Mouse (Mus musculus) kidney, adult 8-10 months (tissue): ENCODE data around the gene Hoxa7.
A peak's percentile ranks its signal among the peaks of the same experiment; 100 is the strongest.

Source experiments
- DNase-seq, 2 experiments: peaks; one replicate each; pipeline ENCODE4 v3.0.0; 2022

Gene Hoxa7

DNA sequence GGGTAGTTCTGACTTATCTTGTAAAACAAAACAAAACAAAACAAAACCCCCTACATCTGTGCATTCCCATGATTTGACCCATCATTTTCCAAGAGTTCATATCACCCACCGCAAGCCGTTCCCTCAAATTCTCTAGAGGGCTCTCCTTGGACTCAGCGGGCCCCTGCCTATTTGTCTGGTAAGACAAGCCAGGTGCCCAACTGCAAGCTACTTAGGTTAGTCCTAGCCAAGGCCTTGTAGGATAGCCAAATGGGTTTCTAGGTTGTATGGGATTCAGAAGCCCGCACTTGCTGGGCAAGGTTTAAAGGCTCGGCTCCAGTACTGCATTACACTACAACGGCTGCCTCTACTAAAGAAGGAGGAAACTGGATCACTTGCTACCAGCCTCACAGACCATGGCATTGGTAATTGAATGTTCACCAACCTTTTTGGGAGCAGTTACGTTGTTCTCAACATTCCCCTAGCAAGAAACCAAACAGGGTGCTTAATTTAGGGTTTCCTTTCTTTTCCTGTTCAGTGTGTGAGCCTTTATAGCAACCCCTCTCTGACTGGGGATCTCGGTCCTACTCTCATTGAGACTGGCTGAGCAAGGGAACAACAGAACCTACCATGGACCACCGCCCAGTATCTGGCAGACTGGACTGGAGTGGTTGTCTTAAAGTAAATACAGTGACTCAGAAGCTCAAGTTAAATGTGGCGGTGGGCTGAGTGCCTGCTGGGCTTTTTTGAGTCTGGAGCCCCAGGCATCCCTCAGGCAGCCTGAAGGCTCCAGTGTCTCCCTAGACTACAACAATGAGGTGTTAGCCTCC is 15.9 kb upstream of the Hoxa7 start:
- DNase-seq: peak in 1 of 2 experiments; percentile 28

DNA sequence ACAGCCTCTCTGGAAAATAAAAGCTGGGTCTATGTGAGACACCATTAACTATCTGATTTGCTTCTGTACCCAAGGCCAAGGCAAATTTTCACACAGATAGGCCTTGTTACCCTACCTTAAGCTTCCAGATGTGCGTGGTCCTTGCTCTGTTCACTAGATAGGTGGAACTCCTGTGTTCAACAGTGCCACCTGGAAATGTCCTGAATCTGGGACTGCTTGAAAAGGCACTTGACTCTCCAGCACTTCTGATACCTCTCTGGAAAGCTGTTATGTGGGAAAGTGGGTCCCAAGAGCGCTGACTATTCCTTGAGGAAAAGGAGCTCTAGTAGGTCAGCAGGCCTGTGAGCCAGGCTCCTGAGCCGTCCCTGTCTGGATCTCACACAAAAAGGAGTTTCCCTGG is 15.2 kb upstream of the Hoxa7 start:
- peak in 1 of 2 experiments; percentile 14 for DNase-seq

DNA sequence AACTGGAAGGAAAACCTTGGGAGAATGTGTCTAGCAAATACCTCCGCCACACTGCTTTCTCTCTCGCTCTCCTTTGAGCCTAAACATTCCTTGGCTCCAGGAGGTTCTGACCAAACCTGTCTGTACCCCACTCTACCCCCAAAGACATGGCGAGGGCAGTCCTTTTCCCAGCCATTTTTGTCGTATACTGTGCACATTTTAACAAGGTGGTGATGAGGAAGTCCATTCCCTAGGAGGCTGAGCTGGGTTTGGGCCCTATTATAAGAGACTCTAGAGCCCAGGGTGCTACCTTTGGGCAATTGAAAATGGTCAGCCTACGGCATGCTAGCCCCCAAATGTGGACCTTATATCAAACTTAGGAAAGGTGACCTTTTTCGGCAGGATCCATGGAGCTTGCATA is 14.2 kb upstream of the Hoxa7 start:
- no peak for DNase-seq

DNA sequence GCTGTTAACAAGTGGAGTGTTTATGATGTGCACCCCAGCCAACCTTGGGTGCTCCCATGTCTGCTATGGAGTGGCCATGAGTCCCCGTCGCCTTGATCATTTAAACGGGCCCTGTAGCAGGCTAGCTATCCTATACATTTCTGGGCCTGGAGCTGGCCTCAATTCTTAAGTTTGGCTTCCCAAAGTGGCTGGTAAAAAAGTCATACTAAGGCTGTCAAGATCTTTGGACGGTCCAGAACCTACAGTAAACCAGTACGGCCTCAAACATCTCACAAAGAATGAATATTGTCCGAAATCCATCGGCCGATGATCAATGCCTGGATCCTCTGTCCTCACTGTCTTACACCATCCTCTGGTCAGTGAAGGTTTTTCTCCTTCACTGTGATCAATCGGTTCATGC is 13.6 kb upstream of the Hoxa7 start:
- no peak for DNase-seq

DNA sequence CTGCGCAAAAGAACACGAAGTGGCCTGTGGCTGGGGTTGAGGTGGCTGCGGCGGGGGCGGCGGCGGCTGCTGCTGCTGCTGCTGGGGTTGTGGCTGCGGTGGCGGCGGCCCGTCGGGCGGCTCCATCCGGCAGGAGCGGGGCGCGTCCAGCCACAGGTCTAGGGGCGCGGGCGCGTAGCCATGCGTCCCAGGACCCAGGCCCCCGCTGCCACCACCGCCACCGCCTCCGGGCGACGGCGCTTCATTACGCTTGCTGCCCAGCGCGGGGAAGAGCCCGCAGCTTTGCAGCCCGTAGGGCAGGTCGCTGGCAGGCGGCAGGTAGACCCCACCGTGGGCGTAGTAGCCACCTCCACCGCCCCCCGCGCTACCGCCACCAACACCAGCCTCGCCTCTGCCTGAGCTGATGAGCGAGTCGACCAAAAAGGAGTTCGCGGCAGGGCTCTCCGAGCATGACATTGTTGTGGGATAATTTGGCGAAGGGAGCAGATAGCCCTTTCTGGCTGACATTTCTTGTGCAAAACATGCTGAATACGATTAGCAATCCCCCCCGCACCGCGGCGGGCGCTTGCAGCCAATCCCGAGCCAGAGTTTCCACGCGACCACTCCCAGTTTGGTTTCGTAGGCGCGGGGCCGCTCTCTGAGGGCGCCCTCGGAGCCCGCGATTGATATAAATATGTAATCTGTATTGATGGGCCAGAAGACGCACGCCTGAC is 12.9 kb upstream of the Hoxa7 start:
- DNase-seq: no peak

DNA sequence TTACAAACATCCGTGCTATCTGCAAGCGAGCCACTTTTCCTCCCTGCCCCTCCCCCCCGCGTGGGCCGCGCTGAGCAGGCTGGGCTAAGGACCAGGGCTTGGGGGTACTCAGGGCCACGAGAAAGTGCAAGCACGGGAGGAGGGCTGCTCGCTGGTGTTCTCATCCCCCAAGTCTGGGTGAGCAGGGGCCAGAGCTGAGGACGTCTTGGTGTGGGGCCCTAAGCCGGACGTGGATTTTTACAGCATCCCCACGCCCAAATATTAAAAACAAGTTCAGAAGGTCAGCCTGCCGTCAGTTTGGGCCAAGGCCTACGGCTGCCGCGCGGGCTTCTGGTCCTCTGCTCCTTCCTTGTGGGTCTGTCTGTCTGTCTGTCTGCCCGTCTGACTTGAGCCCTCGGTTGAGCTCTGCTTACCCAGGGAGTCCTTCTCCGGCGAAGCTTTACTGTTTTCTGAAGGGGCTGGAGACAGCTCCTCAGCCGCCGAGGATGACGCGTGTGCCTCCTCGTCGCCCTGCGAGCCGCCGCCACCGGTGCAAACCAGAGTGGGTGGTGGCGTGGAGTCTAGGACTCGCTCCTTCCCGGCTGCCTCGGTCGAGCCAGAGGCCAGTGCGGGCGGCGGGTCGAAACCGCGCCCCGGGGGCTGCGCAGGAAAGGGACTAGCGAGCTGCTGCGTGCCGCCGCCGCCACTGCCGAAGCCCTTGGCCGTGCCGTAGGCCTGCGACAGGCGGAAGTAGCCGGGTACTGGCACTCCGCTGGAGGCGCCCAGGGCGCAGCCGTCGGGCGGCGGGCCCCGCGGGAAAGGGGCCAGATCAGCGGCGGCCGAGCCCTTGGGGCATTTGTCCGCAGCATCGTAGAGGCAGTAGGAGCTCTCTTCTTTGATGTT is 12.1 kb upstream of the Hoxa7 start:
- peak; percentile 88 to 90 for DNase-seq

DNA sequence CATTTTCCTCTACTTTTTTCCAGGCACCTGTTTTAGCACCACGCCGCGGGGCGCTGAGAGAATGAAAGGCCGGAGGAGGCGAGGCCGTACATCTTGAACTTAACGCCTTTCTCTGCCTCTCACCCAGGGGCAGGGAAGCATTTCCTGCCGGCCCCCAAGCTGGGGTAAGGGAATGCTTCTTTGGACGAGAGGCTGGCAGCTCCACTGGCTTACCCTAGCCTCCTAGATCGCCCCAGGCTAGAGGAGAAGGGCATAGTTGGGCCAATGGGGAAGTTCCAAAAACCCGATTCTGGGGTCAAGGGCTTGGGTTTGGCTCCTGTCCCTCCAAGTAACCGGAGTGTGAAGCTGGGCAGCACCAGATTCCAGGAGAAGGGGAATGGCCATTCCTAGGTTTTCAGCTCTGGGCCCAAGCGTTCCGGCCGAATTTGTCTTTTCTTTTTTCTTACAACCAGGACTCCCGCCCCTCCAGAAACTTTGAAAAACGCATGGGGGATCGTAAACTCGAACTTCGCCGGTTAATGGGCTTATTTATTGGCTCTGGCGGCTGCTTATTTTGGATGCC is 11.4 kb upstream of the Hoxa7 start:
- no peak for DNase-seq

DNA sequence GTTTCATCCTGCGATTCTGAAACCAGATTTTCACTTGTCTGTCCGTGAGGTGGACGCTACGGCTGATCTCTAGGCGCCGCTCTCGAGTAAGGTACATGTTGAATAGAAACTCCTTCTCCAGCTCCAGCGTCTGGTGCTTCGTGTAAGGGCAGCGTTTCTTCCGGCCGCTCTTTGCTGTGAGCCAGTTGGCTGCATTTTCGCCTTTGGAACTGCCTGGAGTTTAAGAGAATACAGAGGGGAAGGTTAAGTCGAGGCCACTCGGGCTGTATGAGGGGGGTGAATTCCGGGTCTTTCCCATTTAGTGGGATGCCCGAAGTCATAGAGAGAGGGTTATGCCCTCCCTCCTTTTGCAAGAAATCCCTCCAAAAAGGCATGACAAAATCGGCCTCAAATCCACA is 10.9 kb upstream of the Hoxa7 start:
- no peak for DNase-seq

DNA sequence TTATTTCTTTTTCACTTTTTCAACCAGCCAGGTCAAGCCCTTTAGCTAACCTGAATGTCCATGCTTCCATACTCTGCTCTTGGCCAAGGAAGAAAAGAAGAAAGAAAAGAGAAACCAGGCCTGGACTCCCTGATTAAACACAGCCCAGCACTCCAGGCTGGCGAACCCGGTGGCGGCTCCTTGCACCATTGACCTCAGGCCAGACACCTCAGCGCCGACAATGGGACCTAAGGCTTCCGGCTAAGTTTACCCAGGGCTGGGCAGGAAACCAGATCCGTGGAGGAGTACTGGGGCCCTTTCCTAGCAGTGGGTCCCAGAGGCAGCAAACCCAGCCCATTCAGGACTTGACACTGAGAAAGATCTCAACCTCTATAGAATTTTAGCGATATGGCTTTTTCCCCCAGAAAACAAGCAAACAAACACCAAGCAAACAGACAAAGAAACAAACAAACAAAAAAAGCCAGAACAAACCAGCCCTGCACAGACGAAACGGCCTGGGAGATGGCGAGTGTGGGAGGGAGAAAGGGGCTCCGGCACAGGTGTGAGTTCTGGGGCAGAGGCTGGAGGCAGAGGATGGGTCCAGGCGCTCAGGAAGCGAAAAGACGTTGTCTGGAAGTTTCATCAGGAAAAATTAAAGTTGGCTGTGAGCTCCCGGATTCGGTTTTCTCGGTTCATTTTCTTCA is 10.4 kb upstream of the Hoxa7 start:
- peak in 1 of 2 experiments; percentile 67 for DNase-seq

DNA sequence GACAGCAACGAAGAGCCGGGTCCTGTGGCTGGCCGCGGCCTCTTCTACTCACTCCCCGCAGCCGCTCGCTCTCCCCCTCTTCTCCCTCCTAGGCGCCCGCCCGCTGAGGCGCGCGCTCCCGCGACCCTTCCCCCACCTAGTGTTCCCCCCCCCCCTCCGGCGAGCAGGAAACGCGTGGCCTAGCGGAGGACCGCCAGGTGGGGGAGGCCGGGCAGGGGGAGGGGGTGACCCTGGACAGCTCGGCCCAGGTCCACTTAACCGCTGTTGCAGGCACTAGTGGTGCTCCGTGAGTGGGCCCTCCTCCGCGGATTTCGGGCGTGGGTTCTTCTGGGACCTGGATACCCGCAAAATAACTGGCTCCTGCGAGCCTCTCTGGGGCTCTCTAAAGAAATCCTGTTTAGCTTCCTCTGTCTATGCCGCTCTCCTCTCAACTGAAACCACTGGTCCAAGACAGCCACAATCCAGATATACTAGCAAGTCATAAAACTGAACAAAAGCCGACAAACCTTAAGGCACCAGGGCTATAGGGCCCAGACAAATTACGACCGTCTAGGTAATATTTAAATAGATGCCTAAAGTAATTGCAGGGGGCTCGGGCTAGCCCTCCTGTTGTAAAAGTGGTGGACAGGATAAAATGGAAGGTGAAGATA is 9.0 kb upstream of the Hoxa7 start, which contains the start of gene Hoxa9:
Gene Hoxa9 (minus strand): TSS at position 574 of the 650 bp plus-strand sequence.
- peak in 1 of 2 experiments; percentile 54 for DNase-seq

DNA sequence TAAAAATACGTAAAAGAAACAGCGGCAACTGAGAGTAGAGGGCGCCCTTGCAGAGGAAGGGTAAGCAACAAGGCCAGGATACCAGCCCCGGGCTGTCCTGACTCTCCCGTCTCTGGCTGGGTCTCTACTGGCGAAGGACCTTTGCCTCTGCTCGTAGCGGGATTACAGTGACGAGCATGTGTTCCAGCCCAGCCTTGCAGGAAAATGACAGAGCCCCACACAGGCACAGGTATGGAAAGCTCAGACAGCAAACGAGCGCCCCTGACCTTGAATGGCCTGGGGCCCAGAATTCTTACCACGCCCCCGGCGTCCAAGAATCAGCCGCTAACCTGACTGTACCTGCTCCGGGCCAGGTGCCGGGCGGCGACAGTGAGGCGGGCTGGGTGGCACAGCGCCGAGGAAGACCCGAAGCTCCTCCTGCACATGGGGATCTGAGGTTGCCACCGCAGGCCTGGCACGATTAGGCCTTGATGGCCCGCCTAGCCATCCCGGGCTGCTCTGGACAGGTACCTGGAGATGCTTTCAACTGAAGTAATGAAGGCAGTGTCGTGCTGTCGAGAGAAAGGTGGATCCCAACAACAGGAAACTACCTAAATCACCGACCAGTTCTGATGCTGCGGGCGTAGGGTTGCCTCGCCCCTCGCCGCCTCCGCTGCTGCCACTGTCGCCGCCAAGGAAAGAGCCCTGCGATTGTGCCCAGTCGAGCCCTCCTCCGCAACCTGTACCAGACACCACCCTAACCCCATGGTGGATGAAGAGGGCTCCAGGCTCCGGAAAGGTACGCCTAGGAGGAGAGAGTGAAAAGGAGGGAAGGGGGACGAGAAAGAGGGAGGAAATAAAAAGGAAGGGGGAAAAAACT is 8.1 kb upstream of the Hoxa7 start:
- peak; percentile 83 to 86 for DNase-seq

DNA sequence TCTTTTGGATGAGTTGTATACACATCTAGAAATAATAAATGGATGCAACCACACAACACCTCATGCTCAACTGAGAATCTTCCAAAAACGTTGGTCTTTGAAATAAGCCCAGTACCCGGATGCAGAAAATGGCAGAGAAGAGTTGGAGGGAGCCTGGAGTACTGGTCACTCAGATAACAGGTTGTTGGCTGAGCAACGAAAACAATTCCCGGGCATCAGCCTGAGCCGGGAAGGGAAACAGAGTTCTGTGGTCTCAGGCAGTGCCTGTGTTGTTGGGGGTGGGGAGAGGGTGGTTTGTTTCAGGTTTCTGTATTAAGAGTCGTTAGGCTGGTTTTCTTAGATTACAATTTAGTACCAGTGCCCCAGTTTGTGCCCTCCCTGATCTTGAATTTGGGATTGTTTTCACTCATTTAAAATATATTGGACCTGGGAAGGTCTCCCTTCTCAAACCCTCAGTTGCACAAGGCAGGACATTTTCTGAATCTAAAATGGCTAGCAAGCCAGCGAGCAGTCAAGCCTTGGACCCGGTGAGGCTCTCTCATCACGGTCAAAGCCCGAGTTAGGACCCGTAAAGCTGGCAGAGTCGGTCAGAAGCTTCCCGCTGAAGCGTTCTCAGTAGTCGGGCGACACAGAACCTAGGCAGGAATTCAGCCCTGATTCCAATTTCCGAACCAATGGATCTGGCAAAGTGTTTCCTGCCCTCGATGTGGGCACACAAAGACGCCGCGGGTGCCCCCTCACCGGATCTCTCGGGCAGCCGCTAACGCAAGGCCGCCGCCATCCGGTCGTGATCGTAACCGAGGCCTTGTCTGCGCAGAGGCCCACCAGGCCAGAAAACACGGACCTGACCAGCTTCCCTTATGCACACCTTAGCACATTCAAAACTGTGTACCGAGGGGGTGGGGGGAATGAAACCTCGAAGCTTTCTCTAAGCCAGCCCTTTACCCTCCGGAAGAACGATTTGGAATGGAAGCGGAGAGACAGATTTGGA is 7.1 kb upstream of the Hoxa7 start:
- DNase-seq: peak; percentile 15 to 60

DNA sequence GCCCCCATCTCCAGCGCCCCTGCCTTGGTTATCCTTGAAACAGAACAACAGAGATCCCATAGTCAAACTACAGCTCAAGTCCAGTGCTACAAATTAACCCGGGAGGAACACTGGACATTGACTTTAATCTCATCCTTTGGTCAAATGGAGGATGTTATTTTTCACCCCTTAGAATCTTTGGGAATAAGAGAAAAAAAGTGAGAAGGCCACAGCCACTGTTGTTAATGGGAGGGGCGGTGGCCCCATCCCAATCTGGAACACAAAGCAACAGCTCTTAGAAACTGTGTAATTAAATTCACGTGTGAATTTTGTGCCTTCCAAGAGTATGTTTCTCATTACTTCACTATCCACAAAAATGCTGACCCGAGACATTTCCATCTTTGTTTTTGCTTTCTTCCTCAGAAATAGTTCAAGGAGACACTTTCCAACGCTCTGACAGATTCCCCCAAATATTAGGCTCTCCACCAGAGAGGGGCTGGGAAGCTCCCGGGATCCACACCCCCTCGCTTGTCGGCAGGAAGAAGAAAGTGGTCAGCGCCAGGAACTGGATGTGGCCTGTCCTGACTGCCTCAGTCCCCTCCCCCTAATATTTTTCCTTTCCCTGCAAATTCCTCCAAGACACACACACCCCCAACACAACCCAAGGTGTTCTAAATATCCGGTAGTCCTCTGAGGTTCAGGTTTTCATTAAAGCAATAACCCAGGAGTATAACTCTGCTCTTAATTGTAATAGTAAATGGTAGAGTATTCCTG is 6.0 kb upstream of the Hoxa7 start:
- DNase-seq: peak; percentile 46 to 51

DNA sequence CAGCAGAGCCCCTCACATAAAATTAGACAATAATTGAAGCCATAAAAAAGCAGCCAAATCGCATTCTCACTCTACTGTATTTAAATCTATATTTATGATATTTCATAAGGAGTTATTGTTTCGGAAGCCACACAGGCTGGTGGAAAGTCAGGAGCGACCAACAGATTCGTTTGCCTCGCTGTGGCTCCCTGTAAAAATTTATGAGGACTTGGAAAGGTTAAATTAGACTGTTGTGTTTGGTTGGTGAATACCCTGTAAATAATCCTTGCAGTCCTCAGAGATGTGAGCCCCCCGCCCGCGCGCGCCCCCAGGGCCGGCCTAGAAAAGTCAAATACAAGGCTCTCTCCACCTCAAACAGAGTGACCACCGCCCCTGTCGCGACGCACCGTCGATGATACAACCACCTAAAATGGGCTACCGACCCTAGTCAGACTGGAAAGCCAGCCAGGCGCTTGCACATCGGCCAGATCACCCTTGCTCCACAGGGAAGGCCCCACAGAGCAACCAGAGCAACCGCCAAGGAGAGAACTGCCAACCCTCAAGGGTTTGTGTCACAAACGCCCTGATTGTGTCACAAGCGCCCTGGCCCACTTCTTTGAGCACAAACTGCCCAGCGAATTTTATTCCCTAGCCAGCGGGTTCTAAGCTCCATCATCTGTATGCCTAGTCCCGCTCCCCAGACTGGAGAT is 5.1 kb upstream of the Hoxa7 start:
- peak in 1 of 2 experiments; percentile 37 for DNase-seq

DNA sequence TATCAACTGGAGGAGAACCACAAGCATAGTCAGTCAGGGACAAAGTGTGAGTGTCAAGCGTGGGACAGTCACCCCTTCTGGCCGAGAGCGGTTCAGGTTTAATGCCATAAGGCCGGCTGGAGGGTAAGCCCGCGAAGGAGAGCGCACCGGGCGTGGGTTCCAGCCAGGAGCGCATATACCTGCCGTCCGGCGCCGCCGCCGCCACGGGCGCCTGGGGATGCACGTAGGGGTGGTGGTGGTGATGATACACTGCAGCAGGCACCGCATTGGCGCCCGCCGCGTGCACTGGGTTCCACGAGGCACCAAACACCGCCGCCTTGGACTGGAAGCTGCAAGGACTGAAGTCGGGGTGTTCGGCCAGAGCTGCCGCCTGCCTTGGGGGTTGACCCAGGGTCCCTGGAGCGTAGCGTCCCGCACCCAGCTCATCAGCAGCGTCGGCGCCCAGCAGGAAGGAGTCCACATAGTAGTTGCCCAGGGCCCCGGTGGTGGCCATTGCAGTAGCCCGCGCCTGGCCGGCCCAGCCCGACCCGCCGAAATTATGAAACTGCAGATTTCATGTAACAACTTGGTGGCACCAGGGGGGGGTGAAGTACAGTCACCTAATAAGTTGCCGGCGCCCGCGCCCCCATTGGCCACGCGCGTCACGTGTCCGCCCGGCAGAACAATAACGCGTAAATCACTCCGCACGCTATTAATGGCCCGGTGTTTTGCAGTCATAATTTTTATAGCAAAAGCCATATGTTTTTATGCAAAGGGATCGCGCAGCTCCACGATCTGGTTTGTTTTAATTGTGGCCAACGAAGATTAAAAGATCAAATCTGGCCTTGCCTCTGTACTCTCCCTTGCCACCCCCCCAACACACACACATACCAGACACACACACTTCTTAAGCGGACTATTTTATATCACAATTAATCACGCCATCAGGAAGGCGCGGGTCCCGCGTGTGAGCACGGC is 4.2 kb upstream of the Hoxa7 start:
- peak; percentile 90 to 91 for DNase-seq

DNA sequence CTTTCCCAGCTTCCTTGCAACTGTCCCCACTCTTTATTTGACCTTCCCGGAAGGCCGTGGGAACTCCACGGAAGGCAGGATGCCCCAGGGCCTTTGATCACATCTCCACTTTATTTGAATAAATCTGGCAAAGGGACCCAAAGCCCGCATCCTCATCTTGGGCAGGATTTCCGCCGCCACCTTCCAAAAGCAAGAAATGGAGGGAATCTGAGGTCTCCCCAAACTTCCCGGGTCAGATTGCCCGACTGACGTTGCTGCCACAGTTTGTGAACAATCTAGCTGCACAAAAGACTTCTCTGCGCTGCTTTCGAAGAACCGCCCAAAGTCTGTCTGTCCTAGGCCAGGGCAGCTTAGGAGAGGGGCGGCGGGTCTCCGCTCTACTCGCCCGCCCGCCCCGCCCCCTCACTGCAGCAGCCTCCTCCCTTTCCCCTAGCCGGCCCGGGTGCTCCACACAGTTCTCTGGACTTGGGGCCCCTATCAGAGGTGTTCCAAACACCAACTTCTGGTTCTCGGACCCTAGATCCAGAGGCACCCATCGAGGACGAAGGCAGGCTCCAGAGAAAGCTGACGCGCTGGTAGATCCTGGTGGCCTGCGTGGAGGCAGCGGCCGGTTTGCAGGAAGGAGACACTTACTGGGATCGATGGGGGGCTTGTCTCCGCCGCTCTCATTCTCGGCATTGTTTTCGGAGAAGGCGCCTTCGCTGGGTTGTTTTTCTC is 3.4 kb upstream of the Hoxa7 start:
- peak in 1 of 2 experiments; percentile 35 for DNase-seq
